ENCODE assay signal across 17 mouse cellular contexts in genomic region chr10:30998163-30998944, GRCm38 (mm10).
DNase-seq lines count a peak whose midpoint lies in the region; ATAC-seq and TF ChIP-seq lines count a peak whose summit lies in the region.
"Had no signal": no experiment of that assay in that cellular context is flagged by ENCODE, and none has a peak within 500 bp of the region (broad histone marks: within the 10 kb centered on the region; RNA-seq: fewer than 3 reads in every experiment).

No protein-coding gene starts in this region.

- TF ChIP-seq EP300 in heart, postnatal 0 days (IDR thresholded peaks at IDR 0.05; ENCODE audit: low read depth): no peak

- no peak overlapping the region for H3K4me2 ChIP-seq in hindbrain, embryonic 16.5 days (ENCODE audit: low read length)
- H3K4me2 ChIP-seq in midbrain, embryonic 11.5 days: no peak overlapping the region
- no peak overlapping the region for H3K4me2 ChIP-seq in midbrain, embryonic 16.5 days (ENCODE audit: low read length)
- H3K4me2 ChIP-seq in heart, postnatal 0 days (ENCODE audit: low read depth, low read length): no peak overlapping the region
- no peak overlapping the region for H3K4me2 ChIP-seq in neural tube, embryonic 15.5 days
- H3K4me2 ChIP-seq: liver, embryonic 13.5 days had no signal

- H3K36me3 ChIP-seq in hindbrain, embryonic 16.5 days (ENCODE audit: control insufficient read depth, insufficient read depth, low read length): no peaks in the 10 kb centered on the region
- no peaks in the 10 kb centered on the region for H3K36me3 ChIP-seq in hindbrain, embryonic 10.5 days
- no peaks in the 10 kb centered on the region for H3K36me3 ChIP-seq in midbrain, embryonic 11.5 days (ENCODE audit: control insufficient read depth, insufficient read depth, low read length)
- H3K36me3 ChIP-seq in midbrain, embryonic 16.5 days (ENCODE audit: control insufficient read depth, insufficient read depth, low read length): no peaks in the 10 kb centered on the region
- no peaks in the 10 kb centered on the region for H3K36me3 ChIP-seq in heart, postnatal 0 days (replicated peaks; ENCODE audit: control insufficient read depth, insufficient read depth, low read length)
- no peaks in the 10 kb centered on the region for H3K36me3 ChIP-seq in neural tube, embryonic 15.5 days
- H3K36me3 ChIP-seq: limb, embryonic 10.5 days; liver, embryonic 13.5 days had no signal

- no peak for DNase-seq in hindbrain, embryonic 10.5 days (ENCODE audit: low spot score)
- peak; percentile 82 for DNase-seq in midbrain, embryonic 11.5 days (ENCODE audit: low spot score, missing footprints)
- DNase-seq in heart, postnatal 0 days (ENCODE audit: low spot score): peak; percentile 34
- no peak for DNase-seq in adrenal gland, postnatal 36 days
- DNase-seq: adrenal gland, adult 8-10 months; cerebellum, adult 2 months; liver, embryonic 13.5 days; lung, postnatal 10 days; thymus, adult 2 months had no signal

- no peaks in the 10 kb centered on the region for H3K9me3 ChIP-seq in hindbrain, embryonic 16.5 days (ENCODE audit: control insufficient read depth, low read length)
- no peaks in the 10 kb centered on the region for H3K9me3 ChIP-seq in hindbrain, embryonic 10.5 days
- H3K9me3 ChIP-seq in midbrain, embryonic 11.5 days (ENCODE audit: control insufficient read depth, low read length): no peaks in the 10 kb centered on the region
- H3K9me3 ChIP-seq in midbrain, embryonic 16.5 days (replicated peaks; ENCODE audit: control insufficient read depth, low read length, poor library complexity, severe bottlenecking): 0 out of 2 replicates have a peak, but pooled peaks cover 2% of the 10 kb centered on the region
- no peaks in the 10 kb centered on the region for H3K9me3 ChIP-seq in heart, postnatal 0 days (replicated peaks; ENCODE audit: control insufficient read depth, low read length)
- H3K9me3 ChIP-seq in neural tube, embryonic 15.5 days (replicated peaks): no peaks in the 10 kb centered on the region
- H3K9me3 ChIP-seq: limb, embryonic 10.5 days; liver, embryonic 13.5 days; megakaryocyte, embryonic 14.5 days had no signal

- H3K9ac ChIP-seq in hindbrain, embryonic 16.5 days (ENCODE audit: low read depth, low read length): no peak overlapping the region
- H3K9ac ChIP-seq in midbrain, embryonic 11.5 days (ENCODE audit: low read length): no peak overlapping the region
- H3K9ac ChIP-seq in midbrain, embryonic 16.5 days (ENCODE audit: low read depth, low read length): no peak overlapping the region
- H3K9ac ChIP-seq in heart, postnatal 0 days (replicated peaks; ENCODE audit: low read depth, low read length): no peak overlapping the region
- no peak overlapping the region for H3K9ac ChIP-seq in neural tube, embryonic 15.5 days (replicated peaks)
- H3K9ac ChIP-seq: liver, embryonic 13.5 days had no signal

- TF ChIP-seq CTCF in heart, postnatal 0 days (IDR thresholded peaks at IDR 0.05; ENCODE audit: low read depth): no peak

- H3K4me1 ChIP-seq in hindbrain, embryonic 16.5 days (ENCODE audit: control insufficient read depth, insufficient read depth, low read depth, low read length): no peaks in the 10 kb centered on the region
- H3K4me1 ChIP-seq in hindbrain, embryonic 10.5 days (replicated peaks): no peaks in the 10 kb centered on the region
- no peaks in the 10 kb centered on the region for H3K4me1 ChIP-seq in midbrain, embryonic 11.5 days (ENCODE audit: control insufficient read depth, insufficient read depth, low read length)
- H3K4me1 ChIP-seq in midbrain, embryonic 16.5 days (ENCODE audit: control insufficient read depth, insufficient read depth, low read length): no peaks in the 10 kb centered on the region
- H3K4me1 ChIP-seq in heart, postnatal 0 days (ENCODE audit: control insufficient read depth, insufficient read depth): no peaks in the 10 kb centered on the region
- no peaks in the 10 kb centered on the region for H3K4me1 ChIP-seq in neural tube, embryonic 15.5 days
- H3K4me1 ChIP-seq: limb, embryonic 10.5 days; liver, embryonic 13.5 days; megakaryocyte, embryonic 14.5 days had no signal

- peak overlapping the region; percentile 23; the same call in 1 of the 2 replicates for H3K27ac ChIP-seq in hindbrain, embryonic 16.5 days (ENCODE audit: low read depth, low read length)
- no peak overlapping the region for H3K27ac ChIP-seq in hindbrain, embryonic 10.5 days
- no peak overlapping the region for H3K27ac ChIP-seq in midbrain, embryonic 11.5 days (ENCODE audit: low read depth, low read length)
- H3K27ac ChIP-seq in midbrain, embryonic 16.5 days (ENCODE audit: low read length): no peak overlapping the region
- H3K27ac ChIP-seq in heart, postnatal 0 days (ENCODE audit: low read depth): no peak overlapping the region
- H3K27ac ChIP-seq in neural tube, embryonic 15.5 days (replicated peaks): 0 out of 2 replicates have a peak overlapping the region, but pooled peaks have one; percentile 9
- H3K27ac ChIP-seq: limb, embryonic 10.5 days; liver, embryonic 13.5 days had no signal

- ATAC-seq in hindbrain, embryonic 16.5 days: peak; percentile 50; the same call in 1 of the 2 replicates
- no peak for ATAC-seq in midbrain, embryonic 11.5 days (ENCODE audit: low FRiP score)
- ATAC-seq in midbrain, embryonic 16.5 days: no peak
- ATAC-seq in heart, postnatal 0 days (ENCODE audit: insufficient read depth, low read depth): peak; percentile 47
- ATAC-seq in neural tube, embryonic 15.5 days (ENCODE audit: low FRiP score): peak; percentile 92
- ATAC-seq: forebrain, embryonic 16.5 days; inflammation-experienced regulatory T-cells, adult 6 months had no signal

- H3K27me3 ChIP-seq in hindbrain, embryonic 16.5 days (replicated peaks; ENCODE audit: control insufficient read depth, insufficient read depth, low read length): no peaks in the 10 kb centered on the region
- H3K27me3 ChIP-seq in hindbrain, embryonic 10.5 days (ENCODE audit: insufficient read depth, poor library complexity, severe bottlenecking): no peaks in the 10 kb centered on the region
- H3K27me3 ChIP-seq in midbrain, embryonic 11.5 days (ENCODE audit: control insufficient read depth, insufficient read depth, low read length): no peaks in the 10 kb centered on the region
- H3K27me3 ChIP-seq in midbrain, embryonic 16.5 days (ENCODE audit: control insufficient read depth, insufficient read depth, low read depth, low read length): no peaks in the 10 kb centered on the region
- no peaks in the 10 kb centered on the region for H3K27me3 ChIP-seq in heart, postnatal 0 days (ENCODE audit: control insufficient read depth, insufficient read depth, low read length)
- no peaks in the 10 kb centered on the region for H3K27me3 ChIP-seq in neural tube, embryonic 15.5 days (replicated peaks)
- H3K27me3 ChIP-seq: liver, embryonic 13.5 days; megakaryocyte, embryonic 14.5 days had no signal

- H3K4me3 ChIP-seq in hindbrain, embryonic 16.5 days (ENCODE audit: low read length): no peak overlapping the region
- no peak overlapping the region for H3K4me3 ChIP-seq in hindbrain, embryonic 10.5 days
- H3K4me3 ChIP-seq in midbrain, embryonic 11.5 days (ENCODE audit: low read depth, low read length): no peak overlapping the region
- H3K4me3 ChIP-seq in midbrain, embryonic 16.5 days (ENCODE audit: low read depth, low read length): no peak overlapping the region
- H3K4me3 ChIP-seq in heart, postnatal 0 days (ENCODE audit: low read depth, low read length): no peak overlapping the region
- no peak overlapping the region for H3K4me3 ChIP-seq in neural tube, embryonic 15.5 days (replicated peaks)
- H3K4me3 ChIP-seq: erythroblast, embryonic 14.5 days; limb, embryonic 10.5 days; liver, embryonic 13.5 days; megakaryocyte, embryonic 14.5 days had no signal

- 62% methylated on average over 12 of the region's 12 CpGs for WGBS in hindbrain, embryonic 16.5 days
- WGBS in hindbrain, embryonic 10.5 days: 74% methylated on average over 12 of the region's 12 CpGs
- 78% methylated on average over 12 of the region's 12 CpGs for WGBS in midbrain, embryonic 11.5 days
- 75% methylated on average over 12 of the region's 12 CpGs for WGBS in midbrain, embryonic 16.5 days
- WGBS in heart, postnatal 0 days: 47% methylated on average over 12 of the region's 12 CpGs
- WGBS in neural tube, embryonic 15.5 days: 56% methylated on average over 12 of the region's 12 CpGs

Comparison
In these comparisons a context has a peak if more than half of its experiments do, and no peak if none do; other contexts are left out.
1. H3K27ac ChIP-seq: peak in hindbrain, embryonic 16.5 days (single experiment) and neural tube, embryonic 15.5 days (single experiment); none in hindbrain, embryonic 10.5 days (single experiment), midbrain, embryonic 11.5 days (single experiment), midbrain, embryonic 16.5 days (single experiment) and heart, postnatal 0 days (single experiment).
2. ATAC-seq: peak in hindbrain, embryonic 16.5 days (single experiment), heart, postnatal 0 days (single experiment) and neural tube, embryonic 15.5 days (single experiment); none in midbrain, embryonic 11.5 days (single experiment) and midbrain, embryonic 16.5 days (single experiment).
3. DNase-seq: peak in midbrain, embryonic 11.5 days (single experiment) and heart, postnatal 0 days (single experiment); none in hindbrain, embryonic 10.5 days (single experiment) and adrenal gland, postnatal 36 days (0 of 2).